Mouse (Mus musculus): ENCODE data around the gene Gm17304.

The Gm17304 gene

GRCm38 (mm10) chr5:106608798-106609197 lies at the start of gene Gm17304:
TSS of gene Gm17304 (plus strand) at chr5:106609098.
- DNase-seq: no peak

- peak; percentile 78 for DNase-seq
Observed at GRCm38 (mm10) chr5:106560631-106561498, 48.0 kb upstream of the Gm17304 start.

GRCm38 (mm10) chr5:106561499-106561822 lies 47.4 kb upstream of the Gm17304 start:
- no peak for DNase-seq

- no peak for DNase-seq
Observed at GRCm38 (mm10) chr5:106566025-106566424, 42.9 kb upstream of the Gm17304 start.

GRCm38 (mm10) chr5:106573742-106574559 lies 34.9 kb upstream of the Gm17304 start:
- peak; percentile 65 for DNase-seq

- DNase-seq: peak; percentile 87
Observed at GRCm38 (mm10) chr5:106574560-106574946, 34.3 kb upstream of the Gm17304 start.

- peak; percentile 19 for DNase-seq
Observed at GRCm38 (mm10) chr5:106575098-106575497, 33.8 kb upstream of the Gm17304 start.

GRCm38 (mm10) chr5:106577237-106577888 lies 31.5 kb upstream of the Gm17304 start:
- DNase-seq: no peak

- DNase-seq: no peak
Observed at GRCm38 (mm10) chr5:106580943-106581342, 28.0 kb upstream of the Gm17304 start.

GRCm38 (mm10) chr5:106589006-106589405 lies 19.9 kb upstream of the Gm17304 start:
- no peak for DNase-seq

GRCm38 (mm10) chr5:106589670-106590069 lies 19.2 kb upstream of the Gm17304 start:
- no peak for DNase-seq

GRCm38 (mm10) chr5:106590686-106591085 lies 18.2 kb upstream of the Gm17304 start:
- no peak for DNase-seq

GRCm38 (mm10) chr5:106594388-106594787 lies 14.5 kb upstream of the Gm17304 start:
- no peak for DNase-seq

- DNase-seq: no peak
Observed at GRCm38 (mm10) chr5:106597472-106597871, 11.4 kb upstream of the Gm17304 start.

GRCm38 (mm10) chr5:106599482-106599881 lies 9.4 kb upstream of the Gm17304 start:
- no peak for DNase-seq

- no peak for DNase-seq
Observed at GRCm38 (mm10) chr5:106604381-106604780, 4.5 kb upstream of the Gm17304 start.

GRCm38 (mm10) chr5:106605096-106605495 lies 3.8 kb upstream of the Gm17304 start:
- DNase-seq: peak; percentile 23

- no peak for DNase-seq
Observed at GRCm38 (mm10) chr5:106607081-106607480, 1.8 kb upstream of the Gm17304 start.

- DNase-seq: no peak
Observed at GRCm38 (mm10) chr5:106612151-106612550, 3.3 kb downstream of the Gm17304 start.

GRCm38 (mm10) chr5:106614570-106614969 lies 5.7 kb downstream of the Gm17304 start:
- DNase-seq: no peak

GRCm38 (mm10) chr5:106615006-106615405 lies 6.1 kb downstream of the Gm17304 start:
- no peak for DNase-seq

- DNase-seq: no peak
Observed at GRCm38 (mm10) chr5:106620446-106620845, 11.5 kb downstream of the Gm17304 start.

- DNase-seq: no peak
Observed at GRCm38 (mm10) chr5:106622193-106622592, 13.3 kb downstream of the Gm17304 start.

Data from cerebellum, adult 11-12 months (tissue).